Mouse (Mus musculus): ENCODE results near the gene Ccdc91. TPM values are rescaled to one million over a fixed set of nuclear protein-coding genes. Genes with fewer than 3 reads are reported as not detected.

Gene Ccdc91
- total and polyA plus RNA-seq, 2 experiments from 2014 or later, result 36.5 to 40.3 TPM

DNA sequence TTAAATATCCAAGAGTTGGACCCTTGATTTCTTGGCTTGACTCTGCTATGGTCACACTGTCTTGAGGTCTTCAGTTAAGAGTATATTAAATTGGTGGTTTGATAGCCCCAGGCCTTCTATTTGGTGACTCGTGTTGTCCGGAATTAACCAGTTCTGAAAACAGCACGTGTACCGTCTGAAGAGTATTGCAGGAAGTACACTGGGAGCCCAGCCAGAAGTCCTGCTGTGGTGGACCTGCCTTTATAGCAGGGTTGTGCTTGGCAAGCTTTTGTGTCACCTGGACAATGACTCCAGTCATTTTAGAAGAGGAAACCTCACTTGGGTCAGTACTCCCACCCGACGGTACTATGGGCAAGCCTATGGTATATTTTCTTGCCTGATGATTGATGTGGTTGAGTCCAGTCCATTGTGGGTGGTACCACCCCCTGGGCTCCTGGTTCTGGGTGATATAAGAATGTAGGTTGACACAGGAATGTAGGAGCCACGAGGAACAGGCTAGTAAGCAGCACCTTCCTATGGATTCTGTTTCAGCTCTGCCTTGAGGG lies 63.5 kb downstream of the Ccdc91 start:
- ATAC-seq (ENCODE audit: low FRiP score) (no peak), DNase-seq (ENCODE audit: low spot score) (no peak)
- 78% methylated on average over 7 of the region's 7 CpGs for WGBS
- Histone ChIP-seq H3K9ac (replicated peaks; ENCODE audit: low read length, poor library complexity, severe bottlenecking) (no peak overlapping the region), H3K27ac (ENCODE audit: low read depth, low read length) (no peak overlapping the region), H3K9me3 (ENCODE audit: low read length) (no peaks in the 10 kb centered on the region), H3K27me3 (ENCODE audit: insufficient read depth, low read length) (no peaks in the 10 kb centered on the region), H3K36me3 (ENCODE audit: insufficient read depth, low read length) (peaks cover 5% of the 10 kb centered on the region), H3K4me2 (ENCODE audit: low read depth, low read length, poor library complexity, severe bottlenecking) (no peak overlapping the region), H3K4me1 (ENCODE audit: insufficient read depth, low read length) (no peaks in the 10 kb centered on the region), H3K4me3 (ENCODE audit: low read depth, low read length) (no peak overlapping the region)
- no peak for TF ChIP-seq CTCF (IDR thresholded peaks at IDR 0.05)

DNA sequence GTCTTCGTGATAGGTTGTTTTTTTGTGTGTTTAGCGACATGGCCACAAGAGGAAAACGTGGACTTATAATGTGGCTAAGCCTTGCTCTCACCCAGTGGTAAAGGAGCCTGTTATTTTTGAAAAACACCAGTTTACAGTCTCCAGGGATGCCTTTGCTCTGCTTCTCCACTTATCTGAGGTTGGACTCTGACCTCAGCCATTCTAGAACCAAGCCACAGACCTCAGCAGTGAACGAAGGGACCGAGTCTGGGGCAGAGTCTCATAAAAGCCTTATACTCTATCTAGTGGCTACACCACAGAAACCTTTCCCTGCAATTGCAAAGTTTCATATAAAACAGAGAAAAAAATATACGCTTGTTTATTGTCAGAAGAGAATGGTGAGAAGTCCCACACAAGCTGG lies 65.3 kb downstream of the Ccdc91 start:
- no peak for TF ChIP-seq CTCF (IDR thresholded peaks at IDR 0.05)
- no peak for DNase-seq (ENCODE audit: low spot score)
- ATAC-seq (ENCODE audit: low FRiP score), result no peak
- 93% methylated on average over 6 of the region's 6 CpGs for WGBS
- Histone ChIP-seq H3K4me2 (ENCODE audit: low read depth, low read length, poor library complexity, severe bottlenecking) (no peak overlapping the region), H3K36me3 (ENCODE audit: insufficient read depth, low read length) (peaks cover 5% of the 10 kb centered on the region), H3K9ac (replicated peaks; ENCODE audit: low read length, poor library complexity, severe bottlenecking) (no peak overlapping the region), H3K9me3 (ENCODE audit: low read length) (no peaks in the 10 kb centered on the region), H3K4me3 (ENCODE audit: low read depth, low read length) (no peak overlapping the region), H3K27ac (ENCODE audit: low read depth, low read length) (no peak overlapping the region), H3K4me1 (ENCODE audit: insufficient read depth, low read length) (no peaks in the 10 kb centered on the region), H3K27me3 (ENCODE audit: insufficient read depth, low read length) (no peaks in the 10 kb centered on the region)

DNA sequence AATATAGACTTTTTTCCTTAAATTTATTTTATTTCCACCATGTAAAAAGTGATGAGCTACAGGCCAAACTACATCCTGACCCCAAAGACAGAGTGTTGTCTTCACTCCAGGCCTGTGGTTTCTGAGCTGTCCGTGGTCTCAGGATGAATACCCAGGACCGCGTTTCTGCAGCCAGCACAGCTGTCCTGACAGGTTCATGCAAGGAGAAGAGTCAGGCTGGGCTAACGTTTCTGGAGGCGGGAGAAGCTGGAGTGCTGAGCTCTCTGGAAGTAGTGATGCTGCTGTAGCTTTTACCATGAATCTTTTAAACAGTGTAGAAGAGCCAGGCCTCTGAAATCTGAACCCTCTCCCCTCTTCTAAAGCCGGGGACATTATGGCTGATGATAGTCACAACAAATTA lies 80.0 kb downstream of the Ccdc91 start:
- TF ChIP-seq CTCF (IDR thresholded peaks at IDR 0.05), result no peak
- no peaks in the 10 kb centered on the region for H3K9me3 ChIP-seq (ENCODE audit: low read length)
- WGBS, result 85% methylated on average over 6 of the region's 6 CpGs
- no peak overlapping the region for H3K4me2 ChIP-seq (ENCODE audit: low read depth, low read length, poor library complexity, severe bottlenecking)
- ATAC-seq (ENCODE audit: low FRiP score) (no peak), DNase-seq (ENCODE audit: low spot score) (no peak)
- no peak overlapping the region for H3K4me3 ChIP-seq (ENCODE audit: low read depth, low read length)
- H3K4me1 ChIP-seq (ENCODE audit: insufficient read depth, low read length), result no peaks in the 10 kb centered on the region
- no peak overlapping the region for H3K27ac ChIP-seq (ENCODE audit: low read depth, low read length)
- H3K9ac ChIP-seq (replicated peaks; ENCODE audit: low read length, poor library complexity, severe bottlenecking), result no peak overlapping the region
- no peaks in the 10 kb centered on the region for H3K36me3 ChIP-seq (ENCODE audit: insufficient read depth, low read length)
- H3K27me3 ChIP-seq (ENCODE audit: insufficient read depth, low read length), result no peaks in the 10 kb centered on the region

DNA sequence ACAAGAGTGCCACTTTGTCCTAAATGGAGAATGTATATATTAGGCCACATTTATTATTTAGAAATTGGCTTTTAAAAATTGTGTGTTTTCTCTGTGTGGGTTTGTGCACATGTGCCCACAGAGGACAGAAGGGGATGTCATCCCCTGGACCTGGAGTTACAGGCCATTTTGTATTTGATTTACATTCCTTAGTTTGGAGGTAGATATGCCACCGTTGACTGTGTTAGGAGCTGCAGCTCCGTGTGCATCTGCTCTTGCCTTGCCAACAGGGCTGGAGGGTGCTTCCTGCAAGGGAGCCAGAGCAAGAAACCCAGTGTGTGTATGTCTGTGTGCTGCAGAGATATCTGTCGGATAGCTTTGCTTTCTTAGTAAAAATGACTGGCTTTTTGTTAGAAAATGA lies 83.7 kb downstream of the Ccdc91 start:
- 59% methylated on average over 3 of the region's 3 CpGs for WGBS

DNA sequence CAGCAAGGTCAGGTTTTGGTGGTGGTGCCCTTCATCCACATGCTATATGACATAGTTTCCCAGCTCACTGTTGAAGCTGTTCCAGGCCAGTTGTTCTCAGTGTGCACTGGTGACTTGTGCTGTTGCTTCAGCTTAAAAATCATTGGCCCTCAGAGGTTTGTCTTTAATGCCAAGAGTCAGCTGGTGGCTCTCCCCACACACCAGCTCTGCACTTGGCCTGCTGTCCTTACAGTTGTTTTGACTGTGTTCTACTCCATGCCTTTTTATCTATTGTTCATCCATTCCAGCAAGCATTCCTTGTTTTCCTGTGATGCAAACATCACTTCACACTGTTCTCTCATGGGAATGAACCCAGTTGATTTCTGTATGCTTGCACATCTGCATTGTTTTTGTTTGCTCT lies 84.8 kb downstream of the Ccdc91 start:
- Histone ChIP-seq H3K36me3 (ENCODE audit: insufficient read depth, low read length) (0 out of 2 replicates have a peak, but pooled peaks cover 3% of the 10 kb centered on the region), H3K27ac (ENCODE audit: low read depth, low read length) (no peak overlapping the region), H3K9me3 (ENCODE audit: low read length) (no peaks in the 10 kb centered on the region), H3K9ac (replicated peaks; ENCODE audit: low read length, poor library complexity, severe bottlenecking) (no peak overlapping the region), H3K4me1 (ENCODE audit: insufficient read depth, low read length) (no peaks in the 10 kb centered on the region), H3K27me3 (ENCODE audit: insufficient read depth, low read length) (no peaks in the 10 kb centered on the region), H3K4me3 (ENCODE audit: low read depth, low read length) (no peak overlapping the region), H3K4me2 (ENCODE audit: low read depth, low read length, poor library complexity, severe bottlenecking) (no peak overlapping the region)
- TF ChIP-seq CTCF (IDR thresholded peaks at IDR 0.05), result no peak
- no peak for ATAC-seq (ENCODE audit: low FRiP score)
- no peak for DNase-seq (ENCODE audit: low spot score)

More for the DNA sequence above, 83.7 kb downstream of the Ccdc91 start:
- ATAC-seq (ENCODE audit: low FRiP score), result no peak
- Histone ChIP-seq H3K27ac (ENCODE audit: low read depth, low read length) (no peak overlapping the region), H3K9me3 (ENCODE audit: low read length) (no peaks in the 10 kb centered on the region), H3K4me2 (ENCODE audit: low read depth, low read length, poor library complexity, severe bottlenecking) (no peak overlapping the region), H3K27me3 (ENCODE audit: insufficient read depth, low read length) (no peaks in the 10 kb centered on the region), H3K4me3 (ENCODE audit: low read depth, low read length) (no peak overlapping the region), H3K4me1 (ENCODE audit: insufficient read depth, low read length) (no peaks in the 10 kb centered on the region), H3K9ac (replicated peaks; ENCODE audit: low read length, poor library complexity, severe bottlenecking) (no peak overlapping the region), H3K36me3 (ENCODE audit: insufficient read depth, low read length) (no peaks in the 10 kb centered on the region)
- DNase-seq (ENCODE audit: low spot score), result no peak
- TF ChIP-seq CTCF (IDR thresholded peaks at IDR 0.05), result no peak

DNA sequence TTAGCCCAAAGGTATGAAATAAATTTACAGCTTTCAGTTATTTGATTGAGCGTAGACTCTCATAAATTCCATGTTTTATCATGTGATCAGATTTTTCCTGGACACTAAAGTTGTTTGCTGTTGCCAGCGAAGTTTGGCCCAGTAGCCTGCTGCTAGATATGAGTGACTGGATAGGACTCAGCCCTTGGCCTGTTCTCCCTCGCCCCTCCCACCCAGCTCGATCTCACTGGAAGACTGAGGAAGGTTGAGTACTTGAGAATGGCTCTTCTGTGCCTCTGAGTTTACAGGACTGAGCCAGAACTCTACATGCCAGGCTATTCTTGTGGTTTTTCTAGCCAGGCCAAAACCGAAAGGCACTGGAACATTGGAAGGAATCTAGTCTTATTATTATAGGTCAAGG lies 93.6 kb downstream of the Ccdc91 start:
- 0 out of 2 replicates have a peak, but pooled peaks cover 4% of the 10 kb centered on the region for H3K36me3 ChIP-seq (ENCODE audit: insufficient read depth, low read length)
- no peak overlapping the region for H3K4me3 ChIP-seq (ENCODE audit: low read depth, low read length)
- H3K4me1 ChIP-seq (ENCODE audit: insufficient read depth, low read length), result no peaks in the 10 kb centered on the region
- TF ChIP-seq CTCF (IDR thresholded peaks at IDR 0.05), result no peak
- H3K9ac ChIP-seq (replicated peaks; ENCODE audit: low read length, poor library complexity, severe bottlenecking), result no peak overlapping the region
- H3K27me3 ChIP-seq (ENCODE audit: insufficient read depth, low read length), result no peaks in the 10 kb centered on the region
- H3K27ac ChIP-seq (ENCODE audit: low read depth, low read length), result no peak overlapping the region
- no peaks in the 10 kb centered on the region for H3K9me3 ChIP-seq (ENCODE audit: low read length)
- no peak overlapping the region for H3K4me2 ChIP-seq (ENCODE audit: low read depth, low read length, poor library complexity, severe bottlenecking)
- WGBS, result 87% methylated on average over 5 of the region's 5 CpGs
- ATAC-seq (ENCODE audit: low FRiP score) (no peak), DNase-seq (ENCODE audit: low spot score) (no peak)

Data from midbrain, postnatal 0 days (tissue).